Mouse (Mus musculus): Measurements from ENCODE around the gene Lrrc59. TPM values are rescaled to one million over a fixed set of nuclear protein-coding genes. Genes with fewer than 3 reads are reported as not detected.

The Lrrc59 gene
- polyA plus RNA-seq, 1 experiment from 2014 or later: 197 TPM

GRCm38 (mm10) chr11:94601321-94602281 lies 28.0 kb upstream of the Lrrc59 start, which contains the start of gene Acsf2:
Gene Acsf2, minus strand, starts transcription at chr11:94601871.
- Histone ChIP-seq H3K36me3 (ENCODE audit: control insufficient read depth, insufficient read depth, low read length) (no peaks in the 10 kb centered on the region), H3K27ac (ENCODE audit: low read depth, low read length) (peak within 1 kb of the TSS; percentile 74), H3K27me3 (ENCODE audit: control insufficient read depth, insufficient read depth, low read length) (no peaks in the 10 kb centered on the region), H3K9ac (ENCODE audit: low read depth, low read length) (peak within 1 kb of the TSS; percentile 63), H3K4me3 (ENCODE audit: low read length) (peak within 1 kb of the TSS; percentile 63), H3K4me2 (replicated peaks; ENCODE audit: low read depth, low read length) (peak within 1 kb of the TSS; percentile 62), H3K4me1 (ENCODE audit: control insufficient read depth, insufficient read depth, low read length) (peaks cover 18% of the 10 kb centered on the region), H3K9me3 (ENCODE audit: control insufficient read depth, low read length) (no peaks in the 10 kb centered on the region)
- 1% methylated on average over 50 of the region's 52 CpGs for WGBS
- ATAC-seq (ENCODE audit: low FRiP score, low TSS enrichment): peak; percentile 96

GRCm38 (mm10) chr11:94602356-94602955 lies 27.1 kb upstream of the Lrrc59 start:
- H3K27ac ChIP-seq (ENCODE audit: low read depth, low read length): 0 out of 2 replicates have a peak overlapping the region, but pooled peaks have one; percentile 74
- H3K9ac ChIP-seq (ENCODE audit: low read depth, low read length): peak overlapping the region; percentile 63
- H3K27me3 ChIP-seq (ENCODE audit: control insufficient read depth, insufficient read depth, low read length): no peaks in the 10 kb centered on the region
- 61% methylated on average over 10 of the region's 11 CpGs for WGBS
- peak overlapping the region; percentile 63; the same call in 1 of the 2 replicates for H3K4me3 ChIP-seq (ENCODE audit: low read length)
- H3K4me1 ChIP-seq (ENCODE audit: control insufficient read depth, insufficient read depth, low read length): peaks cover 18% of the 10 kb centered on the region
- no peak; the same call in 1 of the 2 replicates for ATAC-seq (ENCODE audit: low FRiP score, low TSS enrichment)
- no peaks in the 10 kb centered on the region for H3K36me3 ChIP-seq (ENCODE audit: control insufficient read depth, insufficient read depth, low read length)
- H3K9me3 ChIP-seq (ENCODE audit: control insufficient read depth, low read length): no peaks in the 10 kb centered on the region
- H3K4me2 ChIP-seq (replicated peaks; ENCODE audit: low read depth, low read length): peak overlapping the region; percentile 62

GRCm38 (mm10) chr11:94610744-94611740 lies 18.5 kb upstream of the Lrrc59 start:
- ATAC-seq (ENCODE audit: low FRiP score, low TSS enrichment): no peak
- WGBS: 69% methylated on average over 4 of the region's 4 CpGs

GRCm38 (mm10) chr11:94614603-94615002 lies 15.0 kb upstream of the Lrrc59 start:
- no peak for ATAC-seq (ENCODE audit: low FRiP score, low TSS enrichment)
- Histone ChIP-seq H3K4me3 (ENCODE audit: low read length) (no peak overlapping the region), H3K36me3 (ENCODE audit: control insufficient read depth, insufficient read depth, low read length) (no peaks in the 10 kb centered on the region), H3K9me3 (ENCODE audit: control insufficient read depth, low read length) (no peaks in the 10 kb centered on the region), H3K27ac (ENCODE audit: low read depth, low read length) (no peak overlapping the region), H3K4me1 (ENCODE audit: control insufficient read depth, insufficient read depth, low read length) (no peaks in the 10 kb centered on the region), H3K9ac (ENCODE audit: low read depth, low read length) (no peak overlapping the region), H3K27me3 (ENCODE audit: control insufficient read depth, insufficient read depth, low read length) (no peaks in the 10 kb centered on the region), H3K4me2 (replicated peaks; ENCODE audit: low read depth, low read length) (no peak overlapping the region)
- WGBS: 67% methylated on average over 4 of the region's 4 CpGs

More at GRCm38 (mm10) chr11:94610744-94611740, 18.5 kb upstream of the Lrrc59 start:
- H3K9me3 ChIP-seq (ENCODE audit: control insufficient read depth, low read length): no peaks in the 10 kb centered on the region
- H3K4me1 ChIP-seq (ENCODE audit: control insufficient read depth, insufficient read depth, low read length): no peaks in the 10 kb centered on the region
- H3K27me3 ChIP-seq (ENCODE audit: control insufficient read depth, insufficient read depth, low read length): no peaks in the 10 kb centered on the region
- H3K27ac ChIP-seq (ENCODE audit: low read depth, low read length): no peak overlapping the region
- no peaks in the 10 kb centered on the region for H3K36me3 ChIP-seq (ENCODE audit: control insufficient read depth, insufficient read depth, low read length)
- no peak overlapping the region for H3K9ac ChIP-seq (ENCODE audit: low read depth, low read length)
- no peak overlapping the region for H3K4me3 ChIP-seq (ENCODE audit: low read length)
- no peak overlapping the region for H3K4me2 ChIP-seq (replicated peaks; ENCODE audit: low read depth, low read length)

- Histone ChIP-seq H3K9ac (ENCODE audit: low read depth, low read length) (no peak overlapping the region), H3K27me3 (ENCODE audit: control insufficient read depth, insufficient read depth, low read length) (no peaks in the 10 kb centered on the region), H3K4me1 (ENCODE audit: control insufficient read depth, insufficient read depth, low read length) (no peaks in the 10 kb centered on the region), H3K9me3 (ENCODE audit: control insufficient read depth, low read length) (no peaks in the 10 kb centered on the region), H3K27ac (ENCODE audit: low read depth, low read length) (no peak overlapping the region), H3K36me3 (ENCODE audit: control insufficient read depth, insufficient read depth, low read length) (no peaks in the 10 kb centered on the region), H3K4me3 (ENCODE audit: low read length) (no peak overlapping the region), H3K4me2 (replicated peaks; ENCODE audit: low read depth, low read length) (no peak overlapping the region)
- no peak for ATAC-seq (ENCODE audit: low FRiP score, low TSS enrichment)
- WGBS: 39% methylated on average over 4 of the region's 4 CpGs
Measured at GRCm38 (mm10) chr11:94615494-94615893, 14.1 kb upstream of the Lrrc59 start.

GRCm38 (mm10) chr11:94617646-94618045 lies 11.9 kb upstream of the Lrrc59 start:
- 90% methylated on average over 2 of the region's 2 CpGs for WGBS

GRCm38 (mm10) chr11:94620766-94621457 lies 8.7 kb upstream of the Lrrc59 start:
- Histone ChIP-seq H3K4me3 (ENCODE audit: low read length) (no peak overlapping the region), H3K4me1 (ENCODE audit: control insufficient read depth, insufficient read depth, low read length) (no peaks in the 10 kb centered on the region), H3K9ac (ENCODE audit: low read depth, low read length) (no peak overlapping the region), H3K36me3 (ENCODE audit: control insufficient read depth, insufficient read depth, low read length) (no peaks in the 10 kb centered on the region), H3K4me2 (replicated peaks; ENCODE audit: low read depth, low read length) (no peak overlapping the region), H3K9me3 (ENCODE audit: control insufficient read depth, low read length) (no peaks in the 10 kb centered on the region), H3K27me3 (ENCODE audit: control insufficient read depth, insufficient read depth, low read length) (no peaks in the 10 kb centered on the region), H3K27ac (ENCODE audit: low read depth, low read length) (no peak overlapping the region)
- WGBS: 40% methylated on average over 6 of the region's 6 CpGs
- no peak for ATAC-seq (ENCODE audit: low FRiP score, low TSS enrichment)

More at GRCm38 (mm10) chr11:94617646-94618045, 11.9 kb upstream of the Lrrc59 start:
- no peaks in the 10 kb centered on the region for H3K27me3 ChIP-seq (ENCODE audit: control insufficient read depth, insufficient read depth, low read length)
- no peak overlapping the region for H3K4me2 ChIP-seq (replicated peaks; ENCODE audit: low read depth, low read length)
- H3K4me3 ChIP-seq (ENCODE audit: low read length): no peak overlapping the region
- no peaks in the 10 kb centered on the region for H3K4me1 ChIP-seq (ENCODE audit: control insufficient read depth, insufficient read depth, low read length)
- no peaks in the 10 kb centered on the region for H3K9me3 ChIP-seq (ENCODE audit: control insufficient read depth, low read length)
- no peak overlapping the region for H3K27ac ChIP-seq (ENCODE audit: low read depth, low read length)
- no peak overlapping the region for H3K9ac ChIP-seq (ENCODE audit: low read depth, low read length)
- H3K36me3 ChIP-seq (ENCODE audit: control insufficient read depth, insufficient read depth, low read length): no peaks in the 10 kb centered on the region
- ATAC-seq (ENCODE audit: low FRiP score, low TSS enrichment): no peak

- H3K27me3 ChIP-seq (ENCODE audit: control insufficient read depth, insufficient read depth, low read length): no peaks in the 10 kb centered on the region
- no peaks in the 10 kb centered on the region for H3K36me3 ChIP-seq (ENCODE audit: control insufficient read depth, insufficient read depth, low read length)
- H3K27ac ChIP-seq (ENCODE audit: low read depth, low read length): no peak overlapping the region
- no peak overlapping the region for H3K9ac ChIP-seq (ENCODE audit: low read depth, low read length)
- no peaks in the 10 kb centered on the region for H3K4me1 ChIP-seq (ENCODE audit: control insufficient read depth, insufficient read depth, low read length)
- no peak overlapping the region for H3K4me3 ChIP-seq (ENCODE audit: low read length)
- ATAC-seq (ENCODE audit: low FRiP score, low TSS enrichment): no peak
- no peaks in the 10 kb centered on the region for H3K9me3 ChIP-seq (ENCODE audit: control insufficient read depth, low read length)
- H3K4me2 ChIP-seq (replicated peaks; ENCODE audit: low read depth, low read length): no peak overlapping the region
Measured at GRCm38 (mm10) chr11:94621458-94621852, 8.1 kb upstream of the Lrrc59 start.
